Mouse (Mus musculus) left cerebral cortex, adult 11 months (tissue): ENCODE measurements around the gene Gprc5c.

Experiments
- DNase-seq: peaks from one replicate; pipeline ENCODE4 v3.0.0; 2022; ENCODE audit warnings: low spot score

Gprc5c gene

GRCm38 (mm10) chr11:114868280-114868679 is 17.3 kb downstream of the Gprc5c start:
- DNase-seq: no peak

GRCm38 (mm10) chr11:114869787-114870186 is 18.8 kb downstream of the Gprc5c start:
- DNase-seq: no peak

- DNase-seq: no peak
Observed at GRCm38 (mm10) chr11:114871540-114871939, 20.6 kb downstream of the Gprc5c start.

GRCm38 (mm10) chr11:114873022-114873817 is 22.3 kb downstream of the Gprc5c start:
- DNase-seq: no peak

- DNase-seq: no peak
Observed at GRCm38 (mm10) chr11:114874226-114875145, 23.5 kb downstream of the Gprc5c start.

- DNase-seq: no peak
Observed at GRCm38 (mm10) chr11:114875301-114875801, 24.4 kb downstream of the Gprc5c start.

- no peak for DNase-seq
Observed at GRCm38 (mm10) chr11:114876176-114876575, 25.2 kb downstream of the Gprc5c start.

GRCm38 (mm10) chr11:114876621-114877020 is 25.7 kb downstream of the Gprc5c start:
- no peak for DNase-seq

- peak; percentile 40 for DNase-seq
Observed at GRCm38 (mm10) chr11:114877145-114877544, 26.2 kb downstream of the Gprc5c start.

GRCm38 (mm10) chr11:114879666-114880065 is 28.7 kb downstream of the Gprc5c start:
- no peak for DNase-seq

GRCm38 (mm10) chr11:114880185-114880584 is 29.2 kb downstream of the Gprc5c start:
- no peak for DNase-seq

- no peak for DNase-seq
Observed at GRCm38 (mm10) chr11:114880589-114880988, 29.6 kb downstream of the Gprc5c start.

- no peak for DNase-seq
Observed at GRCm38 (mm10) chr11:114883251-114883789, 32.4 kb downstream of the Gprc5c start.

- no peak for DNase-seq
Observed at GRCm38 (mm10) chr11:114884380-114885100, 33.6 kb downstream of the Gprc5c start.

- no peak for DNase-seq
Observed at GRCm38 (mm10) chr11:114889991-114890518, 39.1 kb downstream of the Gprc5c start, which contains the start of gene Cd300a. Cd300a (plus strand) TSS chr11:114890041.

- no peak for DNase-seq
Observed at GRCm38 (mm10) chr11:114890542-114890941, 39.6 kb downstream of the Gprc5c start.

GRCm38 (mm10) chr11:114896085-114896484 is 45.1 kb downstream of the Gprc5c start:
- DNase-seq: no peak

GRCm38 (mm10) chr11:114898026-114898425 is 47.1 kb downstream of the Gprc5c start:
- no peak for DNase-seq

GRCm38 (mm10) chr11:114903224-114903623 is 52.3 kb downstream of the Gprc5c start:
- no peak for DNase-seq

- DNase-seq: no peak
Observed at GRCm38 (mm10) chr11:114907567-114907966, 56.6 kb downstream of the Gprc5c start.

GRCm38 (mm10) chr11:114908086-114908485 is 57.1 kb downstream of the Gprc5c start:
- DNase-seq: no peak
